Mouse (Mus musculus) neural tube, embryonic 15.5 days (tissue): ENCODE measurements at regions not wholly inside any gene's neighbourhood (a gene's known extent, or its start where the extent isn't known, plus 50 kb on each side); places are given as distances from the start of the nearest gene placed in this dataset.

Experiments
- ATAC-seq: fragments of 200-750 bp; cut with Nextera tagmentation; 2 replicates; pipeline ENCODE4 v1.8.0; 2017; ENCODE audit warnings: mild to moderate bottlenecking, moderate TSS enrichment, moderate library complexity; ENCODE audit not compliant: low FRiP score
- H3K27ac ChIP-seq: fragments of 300-500 bp; sonication (generic); replicated peaks from 2 replicates; pipeline ENCODE4 v1.5.1; 2015; ENCODE audit warnings: mild to moderate bottlenecking, inconsistent platforms
- H3K27me3 ChIP-seq: fragments of 300-500 bp; sonication (generic); replicated peaks from 2 replicates; pipeline ENCODE4 v1.6.1; 2015; ENCODE audit warnings: inconsistent platforms
- H3K36me3 ChIP-seq: fragments of 300-500 bp; sonication (generic); 2 replicates; pipeline ENCODE4 v1.6.1; 2015; ENCODE audit warnings: inconsistent platforms
- H3K4me1 ChIP-seq: fragments of 300-500 bp; sonication (generic); 2 replicates; pipeline ENCODE4 v1.6.1; 2015; ENCODE audit warnings: inconsistent platforms
- H3K4me2 ChIP-seq: fragments of 300-500 bp; sonication (generic); 2 replicates; pipeline ENCODE4 v1.6.1; 2015; ENCODE audit warnings: inconsistent platforms, mild to moderate bottlenecking, moderate library complexity
- H3K4me3 ChIP-seq: fragments of 300-500 bp; sonication (generic); replicated peaks from 2 replicates; pipeline ENCODE4 v1.5.1; 2015; ENCODE audit warnings: mild to moderate bottlenecking, inconsistent platforms
- H3K9ac ChIP-seq: fragments of 300-500 bp; sonication (generic); replicated peaks from 2 replicates; pipeline ENCODE4 v1.6.1; 2015; ENCODE audit warnings: mild to moderate bottlenecking, inconsistent platforms
- H3K9me3 ChIP-seq: fragments of 300-500 bp; sonication (generic); replicated peaks from 2 replicates; pipeline ENCODE4 v1.6.1; 2016; ENCODE audit warnings: inconsistent platforms
- WGBS: fragments of 180-500 bp; shearing (Covaris S2); methylation state at CpG from one replicate; pipeline ENCODE4 v1.1.7; 2015; ENCODE audit warnings: mixed read lengths; 5-methylcytosine and 5-hydroxymethylcytosine counted together

DNA sequence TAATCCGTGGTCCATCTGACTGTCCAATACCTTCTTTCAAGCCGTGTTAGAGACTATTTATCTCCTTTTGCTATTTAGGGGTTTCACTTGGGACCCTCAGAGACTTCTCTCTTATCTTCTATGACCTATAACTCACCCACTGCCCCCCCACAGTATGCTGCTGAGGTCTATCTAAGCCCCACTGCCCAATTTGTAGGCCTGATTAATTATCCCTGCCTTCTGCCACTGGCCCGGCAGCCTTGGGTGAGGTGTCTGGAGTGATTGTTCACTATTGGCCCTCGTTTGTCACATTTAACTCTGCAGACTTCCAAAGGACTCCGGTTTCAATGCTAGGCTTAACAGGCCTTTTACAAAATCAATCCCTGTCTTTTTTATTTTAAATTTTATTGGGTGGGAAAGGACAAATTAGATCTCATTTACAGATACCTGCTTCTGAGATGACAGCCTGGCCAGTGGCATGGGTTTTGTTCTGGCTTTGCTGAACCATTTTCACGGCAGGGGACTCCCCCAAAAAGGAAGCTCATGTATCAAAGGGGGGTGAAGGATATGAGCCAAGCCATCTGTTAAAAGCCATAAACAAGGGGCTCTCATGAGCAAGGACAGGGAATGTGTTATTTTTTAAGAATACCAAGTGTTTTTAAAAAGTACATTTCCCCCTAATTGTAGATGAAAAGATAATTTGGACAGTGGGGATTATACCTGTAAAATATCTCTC is 160.4 kb upstream of the Fam19a5 start:
- WGBS: 47% methylated on average over 6 of the region's 6 CpGs
- Histone ChIP-seq H3K27me3 (no peaks in the 10 kb centered on the region), H3K36me3 (no peaks in the 10 kb centered on the region), H3K9ac (no peak overlapping the region), H3K27ac (no peak overlapping the region), H3K9me3 (no peaks in the 10 kb centered on the region), H3K4me1 (peaks cover 13% of the 10 kb centered on the region), H3K4me3 (no peak overlapping the region), H3K4me2 (no peak overlapping the region)
- no peak for ATAC-seq

DNA sequence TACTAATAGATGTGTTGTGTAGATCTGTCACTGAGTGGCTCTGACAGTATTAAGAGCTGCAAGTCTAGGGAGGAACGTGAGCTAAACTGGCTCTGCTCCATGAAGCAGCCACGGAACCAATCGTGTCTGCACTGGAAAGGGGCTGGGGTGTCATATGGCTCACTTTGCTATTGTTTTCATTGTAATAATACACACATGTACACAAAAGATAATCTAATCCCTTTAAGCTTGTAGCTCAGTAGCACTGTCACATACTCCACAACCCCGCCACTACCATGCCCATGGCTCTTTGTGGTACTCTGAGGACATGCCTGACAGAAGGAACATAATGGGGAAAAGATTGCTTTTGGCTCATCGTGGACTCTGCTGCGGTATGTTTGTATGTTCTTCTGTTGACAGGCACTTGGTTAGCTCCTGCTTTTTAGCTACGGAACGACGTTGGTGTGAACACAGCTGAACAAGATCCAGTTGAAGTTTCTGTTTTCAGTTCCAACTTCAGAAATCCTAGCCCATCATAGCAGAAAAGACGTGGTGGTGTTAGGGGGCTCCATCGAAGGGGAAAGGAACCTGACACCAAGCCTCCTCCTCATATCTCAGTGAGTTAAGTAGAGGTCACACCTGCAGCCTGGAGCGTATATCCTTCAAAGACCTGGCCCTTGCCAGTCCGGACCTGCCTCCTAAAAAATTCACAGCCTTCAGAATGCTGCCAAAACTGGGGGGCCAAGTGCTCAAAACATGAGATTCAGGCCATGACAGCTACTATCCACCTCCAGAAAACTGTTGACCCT is 159.6 kb upstream of the Fam19a5 start:
- no peak overlapping the region for H3K9ac ChIP-seq
- no peak overlapping the region for H3K27ac ChIP-seq
- 70% methylated on average over 13 of the region's 13 CpGs for WGBS
- H3K4me2 ChIP-seq: no peak overlapping the region
- peaks cover 13% of the 10 kb centered on the region for H3K4me1 ChIP-seq
- H3K9me3 ChIP-seq: no peaks in the 10 kb centered on the region
- H3K4me3 ChIP-seq: no peak overlapping the region
- ATAC-seq: no peak
- H3K36me3 ChIP-seq: no peaks in the 10 kb centered on the region
- H3K27me3 ChIP-seq: no peaks in the 10 kb centered on the region

DNA sequence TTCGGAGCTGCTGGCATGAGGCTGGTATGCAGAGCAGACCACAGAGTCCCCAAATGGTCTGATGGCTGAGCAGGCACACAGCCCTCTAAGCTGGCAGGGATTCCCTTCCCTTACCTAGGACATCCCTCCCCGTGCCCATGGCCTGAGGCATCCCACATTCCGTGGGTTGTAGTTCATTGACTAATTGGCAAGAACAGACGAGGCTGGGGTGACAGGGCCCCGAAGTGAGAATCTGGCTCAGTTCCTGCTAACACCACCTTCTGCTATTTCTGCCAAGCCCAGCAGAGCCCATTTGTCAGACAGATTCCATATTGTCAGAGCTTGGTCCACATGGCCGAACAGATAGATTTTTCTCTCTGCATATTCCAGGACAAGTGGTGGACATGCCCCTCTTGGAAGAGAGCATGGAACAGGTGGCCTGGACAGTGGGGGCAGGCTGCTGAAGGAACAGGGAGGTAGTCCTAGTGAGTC is 157.6 kb upstream of the Fam19a5 start:
- 77% methylated on average over 6 of the region's 6 CpGs for WGBS

GRCm38 (mm10) chr15:87391395-87391794 is 152.7 kb upstream of the Fam19a5 start:
- H3K27me3 ChIP-seq: no peaks in the 10 kb centered on the region
- H3K4me1 ChIP-seq: peaks cover 4% of the 10 kb centered on the region
- no peaks in the 10 kb centered on the region for H3K36me3 ChIP-seq
- no peak overlapping the region for H3K27ac ChIP-seq
- 25% methylated on average over 8 of the region's 8 CpGs for WGBS
- no peak for ATAC-seq
- no peak overlapping the region for H3K9ac ChIP-seq
- H3K9me3 ChIP-seq: no peaks in the 10 kb centered on the region
- H3K4me3 ChIP-seq: no peak overlapping the region
- H3K4me2 ChIP-seq: no peak overlapping the region

More for the DNA sequence above, 157.6 kb upstream of the Fam19a5 start:
- no peak for ATAC-seq
- Histone ChIP-seq H3K36me3 (no peaks in the 10 kb centered on the region), H3K9me3 (no peaks in the 10 kb centered on the region), H3K27ac (no peak overlapping the region), H3K4me2 (no peak overlapping the region), H3K27me3 (no peaks in the 10 kb centered on the region), H3K4me1 (peaks cover 18% of the 10 kb centered on the region), H3K9ac (no peak overlapping the region), H3K4me3 (no peak overlapping the region)

- no peak overlapping the region for H3K9ac ChIP-seq
- H3K27ac ChIP-seq: no peak overlapping the region
- H3K4me3 ChIP-seq: no peak overlapping the region
- no peaks in the 10 kb centered on the region for H3K27me3 ChIP-seq
- no peaks in the 10 kb centered on the region for H3K36me3 ChIP-seq
- H3K4me1 ChIP-seq: no peaks in the 10 kb centered on the region
- no peak for ATAC-seq
- 81% methylated on average over 4 of the region's 4 CpGs for WGBS
- H3K4me2 ChIP-seq: no peak overlapping the region
- no peaks in the 10 kb centered on the region; the same call in 1 of the 2 replicates for H3K9me3 ChIP-seq
Observed at GRCm38 (mm10) chr15:87398396-87398795, 145.7 kb upstream of the Fam19a5 start.

DNA sequence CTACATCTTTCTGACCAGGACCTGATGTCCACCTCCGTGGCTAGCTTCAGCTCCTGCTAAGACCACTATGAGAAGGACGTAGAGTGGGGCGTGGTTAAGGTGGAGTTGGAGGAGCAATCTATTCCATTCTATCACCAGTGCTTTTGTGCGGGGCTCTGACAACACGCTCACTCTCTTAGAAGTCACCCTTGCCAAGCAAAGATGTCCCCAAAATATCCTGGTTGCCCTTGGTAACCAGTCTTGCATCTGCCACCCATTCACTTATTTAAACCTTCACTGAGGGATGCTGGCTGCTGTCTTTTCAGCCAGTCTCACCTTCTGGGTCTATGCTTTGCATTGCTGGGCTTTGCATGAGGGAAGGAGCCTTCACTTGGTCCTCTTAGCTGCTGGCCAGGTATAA is 138.4 kb upstream of the Fam19a5 start:
- Histone ChIP-seq H3K4me2 (no peak overlapping the region), H3K27ac (no peak overlapping the region), H3K9ac (no peak overlapping the region), H3K4me3 (no peak overlapping the region), H3K36me3 (no peaks in the 10 kb centered on the region), H3K27me3 (no peaks in the 10 kb centered on the region), H3K9me3 (no peaks in the 10 kb centered on the region; the same call in 1 of the 2 replicates), H3K4me1 (no peaks in the 10 kb centered on the region)
- 84% methylated on average over 5 of the region's 5 CpGs for WGBS
- ATAC-seq: no peak

DNA sequence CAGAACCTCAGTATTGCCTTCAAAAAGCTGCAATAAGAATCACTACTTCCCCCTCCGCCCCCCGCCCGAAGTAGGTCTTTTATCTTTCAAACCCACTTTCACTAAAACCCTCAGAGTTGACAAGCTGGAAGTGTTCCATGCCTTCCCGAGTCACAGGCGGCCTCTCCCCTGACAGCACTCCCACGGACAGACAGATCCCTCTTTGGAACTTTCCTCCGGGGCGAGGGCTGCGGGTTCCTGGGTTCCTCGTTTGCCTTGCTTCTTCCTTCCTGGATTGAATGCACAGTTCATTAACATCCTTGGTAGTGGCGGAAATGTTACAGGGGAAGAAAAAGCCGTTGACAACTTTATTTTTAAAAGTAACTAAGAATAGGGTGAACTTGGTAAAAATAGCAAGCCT is 132.1 kb upstream of the Fam19a5 start:
- ATAC-seq: no peak
- no peaks in the 10 kb centered on the region for H3K27me3 ChIP-seq
- 71% methylated on average over 12 of the region's 12 CpGs for WGBS
- no peaks in the 10 kb centered on the region for H3K9me3 ChIP-seq
- H3K27ac ChIP-seq: no peak overlapping the region
- no peaks in the 10 kb centered on the region for H3K36me3 ChIP-seq
- H3K4me1 ChIP-seq: no peaks in the 10 kb centered on the region
- no peak overlapping the region for H3K4me3 ChIP-seq
- H3K9ac ChIP-seq: no peak overlapping the region
- no peak overlapping the region for H3K4me2 ChIP-seq

DNA sequence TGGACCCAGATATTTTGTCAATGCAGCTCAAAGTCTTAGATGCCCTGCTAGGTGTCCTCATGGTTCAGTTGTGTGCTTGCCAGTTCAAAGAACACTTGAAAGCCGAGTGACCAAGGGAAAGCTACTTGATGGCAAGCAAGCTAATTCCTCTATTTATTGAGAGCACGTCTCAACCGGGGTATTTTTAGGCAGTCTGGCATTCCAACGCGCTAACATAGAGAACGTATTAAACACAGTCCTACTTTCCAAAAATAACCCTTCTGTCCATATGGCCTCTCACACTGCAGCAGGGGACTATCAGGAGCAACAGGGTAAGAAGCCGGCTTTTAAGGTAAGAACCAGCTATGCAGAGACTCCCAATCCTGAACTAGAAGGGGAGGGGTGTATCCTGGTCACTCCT is 128.1 kb upstream of the Fam19a5 start:
- 88% methylated on average over 7 of the region's 7 CpGs for WGBS
- ATAC-seq: no peak
- Histone ChIP-seq H3K4me1 (no peaks in the 10 kb centered on the region), H3K9ac (no peak overlapping the region), H3K27me3 (no peaks in the 10 kb centered on the region), H3K36me3 (no peaks in the 10 kb centered on the region), H3K9me3 (no peaks in the 10 kb centered on the region), H3K4me2 (no peak overlapping the region), H3K4me3 (no peak overlapping the region), H3K27ac (no peak overlapping the region)

- no peaks in the 10 kb centered on the region for H3K9me3 ChIP-seq
- H3K27ac ChIP-seq: no peak overlapping the region
- no peak overlapping the region for H3K9ac ChIP-seq
- 87% methylated on average over 4 of the region's 4 CpGs for WGBS
- H3K36me3 ChIP-seq: no peaks in the 10 kb centered on the region
- no peak overlapping the region for H3K4me2 ChIP-seq
- no peaks in the 10 kb centered on the region for H3K4me1 ChIP-seq
- no peaks in the 10 kb centered on the region for H3K27me3 ChIP-seq
- ATAC-seq: no peak
- no peak overlapping the region for H3K4me3 ChIP-seq
Observed at GRCm38 (mm10) chr15:87421743-87422142, 122.4 kb upstream of the Fam19a5 start.

GRCm38 (mm10) chr15:87433306-87433705 is 110.8 kb upstream of the Fam19a5 start:
- WGBS: 95% methylated on average over 6 of the region's 6 CpGs

GRCm38 (mm10) chr15:87433901-87434300 is 110.2 kb upstream of the Fam19a5 start:
- H3K9ac ChIP-seq: no peak overlapping the region
- no peak overlapping the region for H3K4me3 ChIP-seq
- WGBS: 89% methylated on average over 12 of the region's 12 CpGs
- no peaks in the 10 kb centered on the region for H3K27me3 ChIP-seq
- H3K4me1 ChIP-seq: no peaks in the 10 kb centered on the region
- no peaks in the 10 kb centered on the region for H3K9me3 ChIP-seq
- no peak overlapping the region for H3K27ac ChIP-seq
- H3K36me3 ChIP-seq: no peaks in the 10 kb centered on the region
- no peak for ATAC-seq
- H3K4me2 ChIP-seq: no peak overlapping the region

More at GRCm38 (mm10) chr15:87433306-87433705, 110.8 kb upstream of the Fam19a5 start:
- no peak overlapping the region for H3K4me3 ChIP-seq
- H3K9me3 ChIP-seq: no peaks in the 10 kb centered on the region
- H3K4me2 ChIP-seq: no peak overlapping the region
- H3K27ac ChIP-seq: no peak overlapping the region
- no peaks in the 10 kb centered on the region for H3K27me3 ChIP-seq
- no peaks in the 10 kb centered on the region for H3K4me1 ChIP-seq
- H3K36me3 ChIP-seq: no peaks in the 10 kb centered on the region
- no peak overlapping the region for H3K9ac ChIP-seq
- ATAC-seq: no peak

- no peaks in the 10 kb centered on the region for H3K4me1 ChIP-seq
- H3K9ac ChIP-seq: no peak overlapping the region
- no peak overlapping the region for H3K4me3 ChIP-seq
- H3K27ac ChIP-seq: no peak overlapping the region
- H3K4me2 ChIP-seq: no peak overlapping the region
- 90% methylated on average over 2 of the region's 2 CpGs for WGBS
- no peaks in the 10 kb centered on the region for H3K27me3 ChIP-seq
- H3K9me3 ChIP-seq: no peaks in the 10 kb centered on the region; the same call in 1 of the 2 replicates
- no peak for ATAC-seq
- H3K36me3 ChIP-seq: no peaks in the 10 kb centered on the region
Observed at GRCm38 (mm10) chr15:87435566-87435965, 108.5 kb upstream of the Fam19a5 start.
